Mouse (Mus musculus) monocyte, adult 59 days (primary cell): ENCODE results near the gene Itprip. TPM values are rescaled to one million over a fixed set of nuclear protein-coding genes. Genes with fewer than 3 reads are reported as not detected.

ENCODE experiments used
- total RNA-seq, 2 experiments: library from RNA; stranded (reverse); gene quantifications; one replicate each; pipeline ENCODE4 v1.2.4; 2023

Itprip gene
- 10 to 100 TPM; 71.1 to 74.4 TPM for total RNA-seq

DNA sequence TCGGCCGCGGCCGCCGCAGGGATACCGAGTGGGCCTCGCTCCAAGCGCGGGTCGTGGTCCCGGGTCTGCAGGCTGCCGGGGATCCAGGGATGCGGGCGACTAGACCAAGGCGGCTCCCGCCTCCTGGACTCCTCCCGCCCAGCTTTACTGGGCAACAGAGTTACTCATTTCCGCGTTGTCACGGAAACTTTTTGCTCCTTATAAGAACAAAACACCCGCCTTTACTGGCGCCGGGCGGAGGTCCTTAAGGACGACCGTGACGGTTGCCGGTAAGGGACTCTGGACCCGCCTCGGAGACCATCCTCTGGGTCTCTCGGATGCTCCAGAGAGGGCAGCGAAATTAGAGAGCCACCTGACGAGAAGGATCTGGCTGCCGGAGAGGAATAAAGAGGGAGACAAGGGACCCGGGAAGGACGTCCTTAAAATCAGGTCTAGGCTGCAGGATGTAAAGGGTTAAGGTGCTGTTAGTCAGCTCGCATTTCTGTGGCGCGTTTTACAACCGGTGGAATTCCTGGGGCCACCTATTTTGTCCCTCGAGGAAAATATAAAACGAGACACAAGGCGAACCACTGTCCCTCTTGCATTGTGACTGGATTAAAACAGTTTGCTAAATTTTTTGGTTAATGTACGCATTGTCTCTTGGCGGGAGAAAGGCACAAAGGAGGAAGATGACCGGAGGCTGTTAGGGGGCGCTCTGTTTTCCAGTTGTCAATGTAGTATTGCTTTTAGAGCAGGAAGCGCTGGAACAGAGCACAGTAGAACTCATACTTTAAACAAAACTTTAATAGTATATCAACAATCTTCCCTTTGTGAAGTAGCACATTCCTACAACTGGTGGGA, at the start of gene Itprip, which contains the start of gene Cfap43:
Itprip (minus strand) TSS at position 174 of the 840 bp plus-strand sequence.
Cfap43 (minus strand) TSS at position 162 of the 840 bp plus-strand sequence.

DNA sequence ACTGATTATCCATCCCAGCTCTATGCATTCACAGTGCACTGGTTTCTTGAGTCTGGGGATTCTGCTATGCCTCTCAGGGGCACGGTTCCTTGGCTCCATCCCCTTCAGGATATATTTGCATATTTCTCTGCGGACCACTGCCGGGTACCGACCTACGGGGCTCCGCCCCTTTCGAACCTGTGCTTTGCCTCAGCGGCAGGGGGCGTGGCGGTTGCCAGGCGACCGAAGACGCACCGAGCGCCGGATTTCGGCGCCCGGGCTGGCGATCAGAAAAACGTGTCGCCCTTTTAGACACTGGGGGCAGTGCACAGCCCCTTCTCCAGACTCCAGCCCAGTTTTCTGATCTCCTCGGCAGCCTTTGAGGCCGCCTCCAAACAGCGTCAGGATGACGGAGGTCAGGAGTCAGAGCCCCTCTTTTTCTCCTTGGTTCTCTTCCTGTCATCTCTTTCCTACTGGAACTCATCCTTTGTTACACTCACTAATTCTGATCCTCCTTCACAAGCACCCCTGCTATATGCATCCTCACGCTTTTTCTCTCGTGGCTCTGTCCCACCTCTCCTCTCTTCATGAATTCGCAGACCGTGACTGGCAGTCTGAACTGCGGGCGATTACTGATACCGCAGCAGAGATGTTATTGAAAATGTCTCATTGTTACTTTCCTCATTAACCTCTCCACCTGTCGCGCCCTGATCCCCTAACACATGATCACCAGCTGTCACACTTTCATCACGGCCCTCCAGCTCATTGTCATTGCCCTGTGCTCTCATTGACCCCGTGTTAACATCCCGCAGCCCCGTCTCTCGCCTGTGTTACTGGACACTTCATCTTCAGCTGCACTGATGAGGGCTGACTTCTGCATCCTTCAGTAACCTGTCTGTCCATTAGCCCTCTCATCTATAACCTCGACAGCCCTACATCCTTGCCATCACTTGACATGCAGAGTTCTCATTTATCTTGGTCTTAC, 18.6 kb upstream of the Itprip start, which contains the start of gene Cfap58:
Cfap58 (plus strand) TSS at position 233 of the 964 bp plus-strand sequence.

DNA sequence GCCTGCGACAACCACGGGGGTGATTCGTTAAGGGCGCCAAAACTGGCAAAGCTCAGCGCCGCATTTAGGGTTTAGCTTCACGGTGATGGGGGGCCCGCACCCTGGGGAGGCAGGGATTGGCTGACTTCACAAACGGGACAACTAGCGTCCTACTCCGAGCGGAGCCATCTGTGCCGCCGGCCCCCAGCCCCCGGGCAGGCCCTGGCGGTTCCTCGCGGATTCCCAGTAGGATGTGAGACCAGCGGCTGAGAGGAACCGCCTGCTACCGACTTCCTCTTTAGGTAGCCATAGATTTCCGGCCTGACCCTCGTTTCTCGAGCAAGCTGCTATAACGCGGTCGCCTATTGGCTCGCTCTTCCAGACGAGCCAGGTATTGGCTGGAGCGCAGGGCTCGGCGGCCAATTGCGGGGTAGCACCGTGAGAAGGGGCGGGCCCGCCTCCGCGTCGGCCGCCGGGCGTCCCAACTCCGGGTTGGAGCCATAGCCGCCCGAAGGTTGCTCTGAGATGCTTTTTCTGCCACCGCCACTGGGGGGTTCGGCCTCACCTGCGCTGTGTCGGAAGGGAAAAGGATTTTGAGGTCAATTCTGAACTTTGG, 53.6 kb downstream of the Itprip start, which contains the start of gene Gsto2:
Gsto2 (plus strand) TSS at position 182 of the 595 bp plus-strand sequence.

DNA sequence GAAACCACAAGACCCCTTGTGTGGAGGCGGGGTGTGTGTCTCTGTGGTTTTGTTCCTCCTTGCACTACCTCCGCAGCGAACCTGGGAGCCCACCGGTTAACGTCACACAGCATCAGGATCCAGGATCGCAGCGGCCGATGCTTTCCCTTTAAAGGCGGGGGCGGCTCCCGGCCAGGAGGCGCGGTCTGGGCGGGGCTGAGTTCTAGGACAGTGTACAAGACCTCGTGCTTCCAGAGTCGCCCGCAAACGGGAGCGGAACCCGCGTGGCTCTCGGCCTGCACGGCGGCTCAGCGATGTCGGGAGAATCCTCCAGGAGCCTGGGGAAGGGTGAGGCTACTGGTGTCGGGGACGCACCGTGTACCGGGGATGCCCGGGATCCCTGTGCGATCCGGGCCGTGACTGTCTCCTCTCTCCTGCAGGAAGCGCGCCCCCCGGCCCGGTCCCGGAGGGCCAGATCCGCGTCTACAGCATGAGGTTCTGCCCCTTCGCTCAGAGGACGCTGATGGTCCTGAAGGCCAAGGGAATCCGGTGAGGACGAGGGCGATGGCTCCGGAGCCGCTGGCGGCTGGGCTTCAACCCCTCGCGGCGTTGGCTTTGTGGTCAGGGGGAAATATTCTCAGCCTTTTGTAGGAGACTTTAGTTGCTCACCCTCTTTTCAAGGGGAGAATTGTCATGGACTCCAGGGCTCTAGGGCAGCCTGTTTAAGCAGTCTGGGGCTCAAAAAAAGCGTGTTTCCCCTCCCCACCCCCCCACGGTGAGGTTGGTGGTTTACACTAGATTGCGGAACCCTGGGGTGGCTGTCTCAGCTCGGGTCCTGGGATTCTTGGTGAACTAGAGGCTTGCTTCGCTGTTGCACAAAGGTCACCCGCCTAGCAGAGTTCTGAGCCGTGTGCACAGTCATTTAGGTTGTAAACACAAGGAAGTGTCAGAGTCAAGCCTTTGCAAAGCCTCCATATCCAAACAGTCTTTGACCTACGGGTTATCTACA, 64.0 kb downstream of the Itprip start, which contains the start of gene Gsto1:
Gsto1 (plus strand) TSS at position 175 of the 988 bp plus-strand sequence.

Other genes starting within 250 kb of the Itprip start
- under 1 TPM in 1 of 2 experiments, not detected in 1; 0.27 TPM for gene Col17a1, start 227.2 kb downstream of the Itprip start, total RNA-seq
- gene Sfr1, start 187.6 kb downstream of the Itprip start, total RNA-seq, result 100 to 1,000 TPM; 104 TPM
- gene Gsto1, start 64.3 kb downstream of the Itprip start, total RNA-seq, result 100 to 1,000 TPM; 245 to 265 TPM
- gene Gsto2, start 53.8 kb downstream of the Itprip start, total RNA-seq, result under 1 TPM in 1 of 2 experiments, not detected in 1; 0.50 TPM
- gene Cfap43, start within 50 bp of the Itprip start, total RNA-seq, result not detected
- gene Cfap58, start 18.4 kb upstream of the Itprip start, total RNA-seq, result not detected